Mouse (Mus musculus): ENCODE results near the gene BC107364. TPM values are rescaled to one million over a fixed set of nuclear protein-coding genes. Genes with fewer than 3 reads are reported as not detected.
"Not testable (repeated sequence)": the region's sequence is repeated elsewhere in the genome, so short reads cannot be mapped to it uniquely, and the experiment has no call there.

Gene BC107364
- polyA plus RNA-seq, 2 experiments, result not detected

- Histone ChIP-seq H3K27ac (replicated peaks; ENCODE audit: low read depth, low read length) (no peak overlapping the region), H3K4me1 (ENCODE audit: control insufficient read depth, insufficient read depth, low read length) (no peaks in the 10 kb centered on the region), H3K4me3 (replicated peaks; ENCODE audit: low read length) (peak overlapping the region; percentile 59), H3K9me3 (ENCODE audit: control insufficient read depth, low read length) (no peaks in the 10 kb centered on the region), H3K9ac (ENCODE audit: low read depth, low read length, severe bottlenecking) (peak overlapping the region; percentile 85), H3K27me3 (ENCODE audit: control insufficient read depth, insufficient read depth, low read length) (peaks cover 16% of the 10 kb centered on the region), H3K4me2 (replicated peaks; ENCODE audit: low read depth, low read length, severe bottlenecking) (peak overlapping the region; percentile 54), H3K36me3 (ENCODE audit: control insufficient read depth, insufficient read depth, low read length) (0 out of 2 replicates have a peak, but pooled peaks cover 4% of the 10 kb centered on the region)
- WGBS, result 59% methylated on average over 9 of the region's 9 CpGs
- no peak for TF ChIP-seq POLR2A (IDR thresholded peaks at IDR 0.05; ENCODE audit: borderline replicate concordance, extremely low read depth, insufficient read depth, insufficient read length)
- ATAC-seq (ENCODE audit: low FRiP score, low read depth) (no peak), DNase-seq (ENCODE audit: low spot score) (no peak)
These were observed 38.5 kb downstream of the BC107364 start for GRCm38 (mm10) chr3:96413581-96414125.

GRCm38 (mm10) chr3:96411821-96412220 lies 40.3 kb downstream of the BC107364 start:
- DNase-seq (ENCODE audit: low spot score), result no peak
- H3K9me3 ChIP-seq (ENCODE audit: control insufficient read depth, low read length), result no peaks in the 10 kb centered on the region

GRCm38 (mm10) chr3:96410966-96411365 lies 41.1 kb downstream of the BC107364 start:
- H3K9ac ChIP-seq (ENCODE audit: low read depth, low read length, severe bottlenecking), result no peak overlapping the region
- no peaks in the 10 kb centered on the region for H3K9me3 ChIP-seq (ENCODE audit: control insufficient read depth, low read length)
- H3K4me1 ChIP-seq (ENCODE audit: control insufficient read depth, insufficient read depth, low read length), result no peaks in the 10 kb centered on the region
- no peak for DNase-seq (ENCODE audit: low spot score)
- ATAC-seq (ENCODE audit: low FRiP score, low read depth), result no peak
- H3K36me3 ChIP-seq (ENCODE audit: control insufficient read depth, insufficient read depth, low read length), result 0 out of 2 replicates have a peak, but pooled peaks cover 4% of the 10 kb centered on the region
- no peak for TF ChIP-seq POLR2A (IDR thresholded peaks at IDR 0.05; ENCODE audit: borderline replicate concordance, extremely low read depth, insufficient read depth, insufficient read length)
- peaks cover 28% of the 10 kb centered on the region for H3K27me3 ChIP-seq (ENCODE audit: control insufficient read depth, insufficient read depth, low read length)
- 83% methylated on average over 5 of the region's 5 CpGs for WGBS
- H3K27ac ChIP-seq (replicated peaks; ENCODE audit: low read depth, low read length), result no peak overlapping the region
- H3K4me3 ChIP-seq (replicated peaks; ENCODE audit: low read length), result no peak overlapping the region
- no peak overlapping the region for H3K4me2 ChIP-seq (replicated peaks; ENCODE audit: low read depth, low read length, severe bottlenecking)

More at GRCm38 (mm10) chr3:96411821-96412220, 40.3 kb downstream of the BC107364 start:
- H3K27me3 ChIP-seq (ENCODE audit: control insufficient read depth, insufficient read depth, low read length), result peaks cover 22% of the 10 kb centered on the region
- H3K4me3 ChIP-seq (replicated peaks; ENCODE audit: low read length), result no peak overlapping the region
- H3K36me3 ChIP-seq (ENCODE audit: control insufficient read depth, insufficient read depth, low read length), result 0 out of 2 replicates have a peak, but pooled peaks cover 4% of the 10 kb centered on the region
- no peak overlapping the region for H3K9ac ChIP-seq (ENCODE audit: low read depth, low read length, severe bottlenecking)
- 83% methylated on average over 3 of the region's 3 CpGs for WGBS
- H3K4me1 ChIP-seq (ENCODE audit: control insufficient read depth, insufficient read depth, low read length), result no peaks in the 10 kb centered on the region
- no peak overlapping the region for H3K4me2 ChIP-seq (replicated peaks; ENCODE audit: low read depth, low read length, severe bottlenecking)
- no peak overlapping the region for H3K27ac ChIP-seq (replicated peaks; ENCODE audit: low read depth, low read length)
- TF ChIP-seq POLR2A (IDR thresholded peaks at IDR 0.05; ENCODE audit: borderline replicate concordance, extremely low read depth, insufficient read depth, insufficient read length), result no peak
- ATAC-seq (ENCODE audit: low FRiP score, low read depth), result no peak

GRCm38 (mm10) chr3:96409701-96410246 lies 42.3 kb downstream of the BC107364 start:
- H3K9ac ChIP-seq (ENCODE audit: low read depth, low read length, severe bottlenecking), result no peak overlapping the region
- no peak for DNase-seq (ENCODE audit: low spot score)
- peaks cover 38% of the 10 kb centered on the region for H3K27me3 ChIP-seq (ENCODE audit: control insufficient read depth, insufficient read depth, low read length)
- WGBS, result 5% methylated on average over 31 of the region's 31 CpGs
- no peak for TF ChIP-seq POLR2A (IDR thresholded peaks at IDR 0.05; ENCODE audit: borderline replicate concordance, extremely low read depth, insufficient read depth, insufficient read length)
- H3K4me1 ChIP-seq (ENCODE audit: control insufficient read depth, insufficient read depth, low read length), result no peaks in the 10 kb centered on the region
- H3K9me3 ChIP-seq (ENCODE audit: control insufficient read depth, low read length), result no peaks in the 10 kb centered on the region
- no peak overlapping the region for H3K4me3 ChIP-seq (replicated peaks; ENCODE audit: low read length)
- no peak overlapping the region for H3K27ac ChIP-seq (replicated peaks; ENCODE audit: low read depth, low read length)
- ATAC-seq (ENCODE audit: low FRiP score, low read depth), result no peak
- 0 out of 2 replicates have a peak, but pooled peaks cover 4% of the 10 kb centered on the region for H3K36me3 ChIP-seq (ENCODE audit: control insufficient read depth, insufficient read depth, low read length)
- 0 out of 2 replicates have a peak overlapping the region, but pooled peaks have one; percentile 16 for H3K4me2 ChIP-seq (replicated peaks; ENCODE audit: low read depth, low read length, severe bottlenecking)

- H3K27ac ChIP-seq (replicated peaks; ENCODE audit: low read depth, low read length); DNase-seq (ENCODE audit: low spot score); H3K4me2 ChIP-seq (replicated peaks; ENCODE audit: low read depth, low read length, severe bottlenecking); H3K4me1 ChIP-seq (ENCODE audit: control insufficient read depth, insufficient read depth, low read length); H3K9ac ChIP-seq (ENCODE audit: low read depth, low read length, severe bottlenecking); H3K4me3 ChIP-seq (replicated peaks; ENCODE audit: low read length); H3K9me3 ChIP-seq (ENCODE audit: control insufficient read depth, low read length); H3K36me3 ChIP-seq (ENCODE audit: control insufficient read depth, insufficient read depth, low read length); ATAC-seq (ENCODE audit: low FRiP score, low read depth): not testable (repeated sequence)
- 91% methylated on average over 7 of the region's 10 CpGs for WGBS
- H3K27me3 ChIP-seq (ENCODE audit: control insufficient read depth, insufficient read depth, low read length), result peaks cover 55% of the 10 kb centered on the region
These were observed 44.0 kb downstream of the BC107364 start for GRCm38 (mm10) chr3:96408111-96408510.
